Mouse (Mus musculus) fibroblast of lung, adult 2 months (primary cell): ENCODE results near the gene Kdm5b.

Experiments used
- DNase-seq: peaks from one replicate; pipeline ENCODE4 v3.0.0-alpha.2; 2011; ENCODE audit warnings: low read depth

Gene Kdm5b

DNA sequence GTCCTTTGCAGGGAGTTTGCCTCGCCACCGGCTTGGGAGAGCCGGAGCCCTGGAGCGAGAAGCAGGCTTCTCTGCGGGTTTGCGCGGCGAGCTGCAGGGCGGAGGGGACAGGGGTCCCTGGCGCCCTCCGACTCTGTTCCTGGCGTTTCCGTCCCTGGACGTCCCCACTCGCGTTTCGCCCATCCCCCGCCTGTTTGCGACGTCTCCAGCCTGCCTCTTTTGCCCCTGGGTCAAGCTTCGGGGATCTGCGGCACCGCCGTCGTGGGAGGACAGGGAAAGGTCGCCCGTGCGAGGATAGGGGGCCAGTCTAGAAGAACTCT, 87.0 kb downstream of the Kdm5b start:
- no peak for DNase-seq

- DNase-seq: no peak
Observed at GRCm38 (mm10) chr1:134647591-134647990, 87.6 kb downstream of the Kdm5b start.

- no peak for DNase-seq
Observed at GRCm38 (mm10) chr1:134650816-134651215, 90.8 kb downstream of the Kdm5b start.

DNA sequence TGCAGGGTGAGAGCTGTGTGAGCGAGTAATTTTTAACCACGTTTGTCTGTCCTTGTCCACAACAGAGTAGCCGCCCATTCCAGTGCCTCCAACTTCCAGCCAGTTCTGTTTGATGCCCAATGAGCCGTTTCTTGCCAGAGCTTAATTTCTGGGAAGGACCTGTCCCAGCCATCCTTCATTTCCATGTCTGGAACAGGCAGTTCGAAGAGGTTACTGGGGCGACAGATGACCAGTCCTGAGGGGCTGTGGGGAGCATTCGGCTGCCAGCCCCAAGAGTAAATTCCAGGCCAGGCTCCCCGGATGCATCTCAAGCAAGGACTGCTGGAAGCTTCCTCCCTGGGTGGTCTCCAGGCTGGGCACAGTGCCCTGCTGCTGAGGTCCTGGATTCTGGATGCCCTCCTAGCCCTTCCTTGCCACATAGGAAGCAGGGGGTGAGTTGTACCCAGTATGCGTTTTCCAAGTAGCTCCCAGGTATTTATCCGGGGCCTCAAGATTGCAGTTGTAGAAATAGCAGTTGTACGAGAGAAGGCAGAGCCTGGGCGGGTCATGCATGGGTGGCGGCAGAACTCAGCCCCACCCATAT, 91.4 kb downstream of the Kdm5b start:
- no peak for DNase-seq

- DNase-seq: peak; percentile 12
Observed at GRCm38 (mm10) chr1:134651851-134652398, 92.0 kb downstream of the Kdm5b start.

- DNase-seq: no peak
Observed at GRCm38 (mm10) chr1:134653603-134654257, 93.8 kb downstream of the Kdm5b start.

DNA sequence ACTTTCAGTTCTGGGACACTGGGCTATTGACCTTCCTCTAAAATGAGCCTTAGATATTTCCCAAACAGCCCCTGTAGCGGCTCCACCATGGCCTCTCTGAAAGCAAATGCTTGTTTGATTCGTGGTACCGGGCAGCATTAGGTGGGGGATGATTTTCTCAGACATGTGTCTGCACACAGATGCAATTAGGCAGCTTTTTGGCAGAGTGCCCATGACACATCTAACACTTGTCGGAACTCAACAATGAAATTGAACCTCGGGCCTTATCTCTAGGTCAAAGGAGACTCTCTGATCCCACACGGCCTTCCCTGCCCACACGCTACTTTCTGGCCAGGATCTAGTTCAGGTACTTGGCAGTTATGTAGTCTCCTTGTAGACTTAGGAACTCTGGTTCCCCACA, 98.9 kb downstream of the Kdm5b start:
- DNase-seq: no peak

DNA sequence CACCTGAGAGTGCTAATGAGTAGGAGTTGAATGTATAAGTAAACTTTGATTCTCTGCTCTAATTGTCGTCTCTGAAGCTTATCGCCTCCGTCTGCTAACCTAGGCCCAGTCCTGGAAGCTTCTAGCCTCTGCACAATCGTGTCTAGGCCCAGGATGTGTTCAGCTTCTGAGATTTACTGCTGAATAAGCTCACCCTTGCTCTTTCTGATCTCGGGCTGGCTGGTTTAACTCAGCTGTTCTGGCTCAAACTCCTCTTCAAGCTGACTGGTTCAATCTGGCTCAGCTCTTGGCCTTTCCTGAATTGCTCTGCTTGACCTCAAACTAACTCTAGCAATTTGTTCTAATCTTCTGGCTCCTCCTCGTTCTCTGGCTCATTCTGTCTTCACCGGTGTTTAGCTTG, 100.2 kb downstream of the Kdm5b start:
- no peak for DNase-seq

DNA sequence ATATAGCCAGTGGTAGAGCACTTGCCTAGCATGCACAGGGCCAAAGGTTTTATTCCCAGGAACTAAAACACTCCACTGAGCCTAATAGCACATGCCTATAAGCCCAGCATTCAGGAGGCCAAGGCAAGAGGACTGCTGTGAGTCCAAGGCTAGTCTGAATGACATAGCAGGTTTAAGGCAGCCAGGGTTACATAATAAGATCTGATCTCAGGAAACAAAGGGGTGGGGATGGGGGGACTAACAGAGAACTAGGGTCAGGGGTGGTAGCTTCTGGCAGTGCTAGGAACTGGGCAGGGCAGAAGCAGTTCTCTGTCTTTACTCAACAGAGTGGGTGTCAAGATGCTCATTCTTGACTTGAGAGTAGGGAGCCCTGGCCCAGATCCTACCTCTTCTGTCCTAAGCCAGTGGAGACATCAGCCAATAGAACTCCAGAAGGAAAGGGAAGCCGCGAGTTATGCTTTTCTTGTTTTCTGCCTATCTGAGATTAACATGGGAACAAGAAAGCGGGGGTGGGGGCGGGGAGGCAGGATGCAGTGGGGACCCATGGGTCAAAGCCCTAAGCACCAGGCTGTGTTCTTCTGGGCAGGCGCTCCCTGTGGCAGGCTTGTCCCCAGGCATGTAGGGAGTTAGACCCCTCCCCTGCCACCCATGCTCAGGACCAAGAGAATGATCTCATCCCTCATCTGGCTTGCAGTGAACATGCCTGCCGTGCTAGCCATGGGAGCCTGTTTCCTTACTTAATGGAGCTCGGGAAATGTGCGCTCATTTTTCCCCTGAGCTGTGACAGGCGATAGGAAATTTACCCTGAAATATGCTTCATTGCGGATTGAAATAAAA, 111.5 kb downstream of the Kdm5b start:
- DNase-seq: no peak

GRCm38 (mm10) chr1:134674312-134674711, 114.3 kb downstream of the Kdm5b start:
- DNase-seq: no peak

GRCm38 (mm10) chr1:134679445-134679844, 119.5 kb downstream of the Kdm5b start:
- no peak for DNase-seq

GRCm38 (mm10) chr1:134680617-134681016, 120.6 kb downstream of the Kdm5b start:
- no peak for DNase-seq

GRCm38 (mm10) chr1:134682460-134682859, 122.5 kb downstream of the Kdm5b start:
- no peak for DNase-seq
